Mouse (Mus musculus) thymus, postnatal 0 days (tissue): ENCODE data around the gene Zfp454. TPM values are rescaled to one million over a fixed set of nuclear protein-coding genes. Genes with fewer than 3 reads are reported as not detected.

Source experiments
- DNase-seq: peaks from one replicate; pipeline ENCODE4 v3.0.0-alpha.2; 2015; ENCODE audit warnings: low spot score
- polyA plus RNA-seq: library from polyadenylated mRNA; unstranded; fragments of >200 nt; fragmentation: Nextera tagmentation; extraction: Ambion mirVana; gene quantifications from 2 replicates; pipeline ENCODE4 v1.2.1, GENCODE M21; 2015

Zfp454 gene
- polyA plus RNA-seq: 0.35 and 0.53 TPM in 2 replicates

DNA sequence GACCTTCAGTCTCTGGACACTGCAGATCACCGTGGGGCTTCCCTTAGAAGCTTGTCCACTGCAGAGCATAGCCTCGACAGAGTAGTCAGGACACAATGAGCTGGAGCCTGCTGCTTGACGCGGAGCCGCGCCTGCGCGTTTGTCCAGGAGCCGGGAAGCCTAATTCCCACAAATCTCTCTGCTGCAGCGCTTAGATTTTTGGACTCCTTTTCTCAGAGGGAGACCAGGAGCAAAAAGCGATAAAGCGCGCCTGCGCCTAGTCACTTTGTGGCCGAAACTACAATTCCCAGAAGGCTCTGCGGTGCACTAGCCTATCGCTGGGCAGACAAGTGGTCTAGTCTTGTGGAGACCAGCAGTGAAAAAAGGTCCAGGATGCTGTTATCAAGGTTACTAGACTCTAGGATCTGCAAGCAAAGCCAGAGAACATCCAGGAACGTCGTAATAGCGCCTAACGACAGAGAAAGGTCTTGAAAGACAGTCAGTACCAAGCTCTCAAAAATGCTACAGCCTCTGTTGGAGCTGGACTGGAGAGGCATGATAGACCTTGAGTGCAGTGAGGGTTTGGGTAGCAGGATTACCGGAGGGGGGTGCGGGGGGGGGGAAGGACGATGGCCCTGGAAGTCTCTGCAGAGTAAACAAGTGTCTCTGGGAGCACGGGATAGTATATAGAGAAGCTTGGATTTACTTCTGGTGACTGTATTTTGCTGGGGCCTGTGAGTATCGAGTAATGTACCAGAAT is at the start of gene Zfp454:
Gene Zfp454, minus strand, starts transcription at position 262 of the 739 bp plus-strand sequence.
- DNase-seq: no peak

- no peak for DNase-seq
Observed at GRCm38 (mm10) chr11:50932040-50932439, 44.6 kb upstream of the Zfp454 start.

DNA sequence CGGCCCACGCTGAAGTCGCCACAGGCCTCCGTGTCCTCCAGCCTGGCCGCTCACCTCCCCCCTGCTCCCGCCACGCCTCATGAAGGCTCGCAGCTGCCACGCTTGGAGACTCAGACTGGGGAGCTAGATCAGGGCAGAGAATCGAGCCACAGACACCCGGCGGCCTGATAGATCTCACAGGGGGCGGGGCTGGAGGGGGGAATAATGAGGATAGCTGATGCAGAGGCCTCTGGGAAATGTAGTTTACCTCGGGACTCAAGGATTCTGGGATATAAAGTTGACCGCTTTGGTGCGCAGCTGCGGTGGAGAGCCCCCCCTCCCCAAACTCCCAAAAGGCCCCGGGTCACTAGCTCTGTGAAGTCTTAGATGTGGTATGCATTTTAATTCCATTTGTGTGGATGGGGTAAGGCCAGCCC is 44.0 kb upstream of the Zfp454 start, which contains the start of gene Zfp354b:
Gene Zfp354b, minus strand, starts transcription at position 183 of the 416 bp plus-strand sequence.
- peak; percentile 48 for DNase-seq

GRCm38 (mm10) chr11:50931021-50931420 is 43.6 kb upstream of the Zfp454 start:
- DNase-seq: no peak

- no peak for DNase-seq
Observed at GRCm38 (mm10) chr11:50930469-50931014, 43.1 kb upstream of the Zfp454 start.

GRCm38 (mm10) chr11:50915671-50916320 is 28.3 kb upstream of the Zfp454 start, which contains the start of gene Zfp2:
Gene Zfp2 (minus strand): TSS chr11:50916165.
- DNase-seq: peak; percentile 93

GRCm38 (mm10) chr11:50914461-50914860 is 27.0 kb upstream of the Zfp454 start:
- DNase-seq: no peak

DNA sequence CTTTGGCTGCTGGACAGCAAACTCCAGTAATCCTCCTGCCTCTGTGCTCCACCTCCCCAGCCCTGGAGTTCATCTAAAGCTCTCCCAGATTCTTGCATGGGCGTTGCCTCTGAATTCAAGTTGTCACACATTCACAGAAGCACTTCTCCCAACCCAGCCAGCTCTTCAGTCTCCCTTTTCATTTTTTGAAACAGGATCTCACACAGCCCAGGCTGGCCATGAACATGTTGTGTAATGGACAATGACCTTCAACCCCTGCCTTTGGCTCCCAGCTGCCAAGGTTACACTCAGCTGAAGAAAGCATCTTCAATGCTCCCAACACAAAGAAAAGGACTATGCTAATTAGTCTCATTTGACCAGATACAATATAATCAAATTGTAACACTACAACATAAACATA is 25.9 kb upstream of the Zfp454 start:
- no peak for DNase-seq

DNA sequence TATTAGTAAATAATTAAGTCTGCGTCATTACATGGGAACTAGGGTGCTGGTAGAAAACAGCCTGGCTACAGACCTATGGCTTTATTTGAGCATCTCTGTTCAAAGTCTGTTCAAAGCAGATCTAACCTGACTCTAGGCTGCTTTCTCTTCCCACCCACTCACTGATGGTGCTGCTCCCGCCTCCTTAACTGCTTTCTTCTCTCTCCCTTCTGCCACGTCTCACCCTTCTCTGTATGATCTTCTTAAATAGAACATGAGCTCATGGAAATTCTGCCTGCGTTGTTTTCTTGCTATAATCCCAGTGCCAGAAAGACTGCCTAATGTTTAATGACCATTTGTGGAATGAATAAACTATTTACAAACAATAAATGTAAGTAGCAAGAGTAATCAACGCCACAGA is 20.7 kb upstream of the Zfp454 start:
- no peak for DNase-seq

- DNase-seq: no peak
Observed at GRCm38 (mm10) chr11:50897359-50897758, 9.9 kb upstream of the Zfp454 start.

- DNase-seq: peak; percentile 19
Observed at GRCm38 (mm10) chr11:50892441-50892840, 5.0 kb upstream of the Zfp454 start.

DNA sequence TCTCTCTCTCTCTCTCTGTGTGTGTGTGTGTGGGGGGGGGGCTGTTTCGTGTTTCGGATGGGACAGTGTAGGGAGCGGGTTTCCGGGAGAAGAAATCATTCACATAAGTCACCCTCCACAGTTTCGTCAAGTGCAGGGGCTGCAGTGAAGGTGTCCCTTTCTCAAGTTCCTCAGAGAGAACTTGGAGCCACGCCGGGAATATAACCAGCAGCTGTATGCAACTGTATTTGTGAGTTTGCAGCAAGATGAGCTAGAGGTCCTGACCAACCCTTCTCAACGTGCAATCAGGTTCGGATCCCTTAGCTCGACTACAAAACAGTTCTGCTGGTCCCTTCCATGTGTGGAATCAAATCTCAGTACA is 538 bp downstream of the Zfp454 start:
- DNase-seq: no peak

- no peak for DNase-seq
Observed at GRCm38 (mm10) chr11:50886231-50886932, 1.1 kb downstream of the Zfp454 start.

DNA sequence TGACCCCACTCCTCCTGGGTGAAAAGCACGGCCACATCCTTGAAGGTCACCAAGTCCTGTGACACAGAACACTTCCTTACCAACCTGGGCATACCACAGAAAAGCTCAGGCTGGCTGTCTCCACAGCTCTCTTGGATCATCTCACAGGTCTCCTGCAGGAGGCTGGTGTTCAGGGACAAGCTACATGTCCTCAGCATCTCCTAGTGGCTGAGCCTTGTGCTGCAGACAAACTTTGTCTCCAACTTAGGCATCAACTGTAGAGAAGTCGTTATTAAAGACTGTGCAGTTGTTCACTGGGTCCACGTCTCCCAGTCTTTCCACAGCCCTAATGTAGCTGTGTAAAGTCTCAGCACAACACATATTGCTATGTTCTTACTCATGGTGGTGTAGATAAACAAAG is 3.7 kb downstream of the Zfp454 start:
- peak; percentile 9 for DNase-seq

- DNase-seq: no peak
Observed at GRCm38 (mm10) chr11:50878641-50879040, 8.8 kb downstream of the Zfp454 start.

- peak; percentile 13 for DNase-seq
Observed at GRCm38 (mm10) chr11:50850989-50851601, 36.4 kb downstream of the Zfp454 start.

DNA sequence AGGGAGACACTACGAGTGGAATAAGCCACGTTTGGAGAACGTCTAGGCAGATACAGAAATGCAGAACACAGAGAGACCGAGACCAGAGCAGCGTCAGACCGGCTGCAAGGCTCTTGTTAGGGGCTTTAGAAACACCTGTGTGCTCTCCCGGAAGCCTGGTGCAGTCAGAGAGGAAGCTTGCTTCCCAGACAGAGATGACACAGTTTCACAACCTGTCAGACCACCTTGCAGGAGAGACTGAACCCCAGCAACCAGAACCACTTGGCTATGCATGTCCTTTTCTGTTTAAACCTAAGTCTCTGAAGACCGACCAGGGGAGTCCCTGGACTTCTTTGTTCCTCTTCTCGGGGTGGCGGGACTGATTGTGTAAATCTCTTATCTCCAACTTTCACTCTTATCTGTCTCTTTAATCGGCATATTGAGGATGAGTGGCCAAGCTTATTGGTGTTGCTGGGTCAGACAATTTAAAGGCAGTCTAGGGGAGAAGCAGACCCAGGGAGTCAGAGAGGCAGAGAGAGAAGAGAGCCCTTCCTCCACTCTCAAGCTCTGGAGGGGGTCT is 37.2 kb downstream of the Zfp454 start, which contains the start of gene Grm6:
Gene Grm6, plus strand, starts transcription at position 509 of the 559 bp plus-strand sequence.
- peak; percentile 80 for DNase-seq

- peak; percentile 12 for DNase-seq
Observed at GRCm38 (mm10) chr11:50849310-50849709, 38.1 kb downstream of the Zfp454 start.

- DNase-seq: peak; percentile 20
Observed at GRCm38 (mm10) chr11:50848520-50849137, 38.8 kb downstream of the Zfp454 start.

GRCm38 (mm10) chr11:50847047-50847446 is 40.4 kb downstream of the Zfp454 start:
- DNase-seq: peak; percentile 35
